Mouse (Mus musculus) heart, embryonic 16.5 days (tissue): ENCODE data around the gene Hk2. TPM values are rescaled to one million over a fixed set of nuclear protein-coding genes. Genes with fewer than 3 reads are reported as not detected.

Experiments used
- ATAC-seq: fragments of 200-750 bp; cut with Nextera tagmentation; replicated peaks from 2 replicates; pipeline ENCODE4 v1.8.0; 2017; ENCODE audit warnings: moderate number of reproducible peaks; ENCODE audit not compliant: insufficient read depth, low FRiP score; ENCODE audit errors: extremely low read depth
- H3K27ac ChIP-seq: fragments of 300-500 bp; sonication (generic); 2 replicates; pipeline ENCODE4 v1.5.1; 2014; ENCODE audit warnings: mild to moderate bottlenecking, low read length, control low read depth, moderate library complexity
- H3K27me3 ChIP-seq: fragments of 300-500 bp; sonication (generic); 2 replicates; pipeline ENCODE4 v1.6.1; 2014; ENCODE audit warnings: low read length, mixed read lengths; ENCODE audit not compliant: control insufficient read depth, insufficient read depth
- H3K36me3 ChIP-seq: fragments of 300-500 bp; sonication (generic); 2 replicates; pipeline ENCODE4 v1.6.1; 2014; ENCODE audit not compliant: control insufficient read depth, insufficient read depth
- H3K4me1 ChIP-seq: fragments of 300-500 bp; sonication (generic); 2 replicates; pipeline ENCODE4 v1.6.1; 2014; ENCODE audit warnings: low read length, mixed read lengths; ENCODE audit not compliant: control insufficient read depth, insufficient read depth
- H3K4me2 ChIP-seq: fragments of 300-500 bp; sonication (generic); 2 replicates; pipeline ENCODE4 v1.6.1; 2014; ENCODE audit warnings: low read depth, mild to moderate bottlenecking, control low read depth, low read length
- H3K4me3 ChIP-seq: fragments of 300-500 bp; sonication (generic); 2 replicates; pipeline ENCODE4 v1.5.1; 2014; ENCODE audit warnings: mild to moderate bottlenecking, control low read depth, low read length
- H3K9ac ChIP-seq: fragments of 300-500 bp; sonication (generic); 2 replicates; pipeline ENCODE4 v1.6.1; 2014; ENCODE audit warnings: low read length, control low read depth
- H3K9me3 ChIP-seq: fragments of 300-500 bp; sonication (generic); replicated peaks from 2 replicates; pipeline ENCODE4 v1.6.1; 2016; ENCODE audit warnings: low read length; ENCODE audit not compliant: control insufficient read depth
- WGBS: fragments of 180-500 bp; shearing (Covaris S2); extraction: QIAGEN DNeasy Blood & Tissue Kit; methylation state at CpG from one replicate; pipeline ENCODE4 v1.1.7; 2014; 5-methylcytosine and 5-hydroxymethylcytosine counted together
- polyA plus RNA-seq: library from polyadenylated mRNA; unstranded; fragments of >200 nt; fragmentation: Nextera tagmentation; extraction: Ambion mirVana; gene quantifications from 2 replicates; pipeline ENCODE4 v1.2.1, GENCODE M21; 2015

Gene Hk2
- 37.4 and 46.7 TPM in 2 replicates for polyA plus RNA-seq

GRCm38 (mm10) chr6:82774321-82774764 lies at the start of gene Hk2:
Gene Hk2 (minus strand): TSS chr6:82774454.
- peak; percentile 95 for ATAC-seq
- Histone ChIP-seq H3K4me3 (peak within 1 kb of the TSS; percentile 71), H3K4me2 (peak within 1 kb of the TSS; percentile 95), H3K27me3 (no peaks in the 10 kb centered on the region), H3K36me3 (no peaks in the 10 kb centered on the region), H3K9me3 (no peaks in the 10 kb centered on the region), H3K9ac (peak within 1 kb of the TSS; percentile 86), H3K4me1 (peaks cover 24% of the 10 kb centered on the region), H3K27ac (peak within 1 kb of the TSS; percentile 92)
- WGBS = 0% methylated on average over 39 of the region's 39 CpGs

DNA sequence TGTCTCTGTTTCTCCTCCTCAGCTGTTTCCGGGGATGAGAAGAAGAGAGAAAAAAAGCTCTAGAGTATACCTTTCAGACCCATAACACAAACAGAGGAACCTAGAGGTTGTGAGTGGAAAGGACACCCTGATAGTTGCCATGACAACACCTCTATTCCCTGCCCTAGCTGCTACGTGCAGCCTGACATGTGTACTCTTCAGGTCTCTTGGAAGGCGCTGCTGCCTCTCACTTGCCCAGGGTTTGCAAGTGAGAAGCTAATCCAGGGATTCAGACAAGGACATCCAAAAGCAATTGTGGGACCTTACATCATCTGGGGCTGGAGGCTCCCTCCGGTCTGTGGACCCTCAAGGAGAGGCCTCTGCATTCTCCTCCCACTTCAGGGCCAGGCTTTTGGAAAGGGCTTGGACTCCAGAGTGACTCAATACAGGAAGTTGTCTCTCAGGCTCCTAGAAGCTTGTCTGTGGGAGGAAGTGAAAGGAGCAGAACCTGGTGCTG lies 47.6 kb upstream of the Hk2 start:
- Histone ChIP-seq H3K4me3 (no peak overlapping the region), H3K9me3 (no peaks in the 10 kb centered on the region), H3K27me3 (no peaks in the 10 kb centered on the region), H3K9ac (peak overlapping the region; percentile 45), H3K36me3 (no peaks in the 10 kb centered on the region), H3K4me2 (no peak overlapping the region), H3K4me1 (peaks cover 15% of the 10 kb centered on the region), H3K27ac (peak overlapping the region; percentile 82)
- 17% methylated on average over 4 of the region's 4 CpGs for WGBS
- ATAC-seq = peak; percentile 63

DNA sequence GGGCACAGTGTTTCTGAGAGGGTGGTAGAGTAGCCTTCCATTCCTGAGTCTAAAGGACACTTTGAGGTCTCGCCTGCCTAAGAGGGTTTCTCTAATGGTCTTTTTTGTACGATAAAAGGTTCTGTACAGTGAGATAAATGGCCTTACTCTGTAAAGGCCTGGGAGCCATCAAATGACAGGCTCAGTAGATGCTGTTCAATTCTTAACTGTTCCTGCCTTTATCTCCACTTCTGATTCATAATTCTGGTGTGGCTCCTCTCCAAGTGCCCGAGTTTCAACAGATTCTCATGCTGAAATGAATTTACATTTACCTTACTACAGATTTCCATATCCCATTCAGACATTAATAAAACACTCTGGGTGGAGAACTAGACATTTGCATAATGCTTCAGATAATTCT lies 46.5 kb upstream of the Hk2 start:
- no peak overlapping the region for H3K4me2 ChIP-seq
- H3K9me3 ChIP-seq = no peaks in the 10 kb centered on the region
- WGBS = 19% methylated on average over 3 of the region's 3 CpGs
- H3K9ac ChIP-seq = no peak overlapping the region; the same call in 1 of the 2 replicates
- no peaks in the 10 kb centered on the region for H3K27me3 ChIP-seq
- 0 out of 2 replicates have a peak, but pooled peaks have one; percentile 38 for ATAC-seq
- H3K36me3 ChIP-seq = no peaks in the 10 kb centered on the region
- H3K4me1 ChIP-seq = peaks cover 15% of the 10 kb centered on the region
- peak overlapping the region; percentile 82 for H3K27ac ChIP-seq
- no peak overlapping the region for H3K4me3 ChIP-seq

- Histone ChIP-seq H3K9me3 (no peaks in the 10 kb centered on the region), H3K36me3 (no peaks in the 10 kb centered on the region), H3K27ac (no peak overlapping the region), H3K4me1 (peaks cover 5% of the 10 kb centered on the region; the same call in 1 of the 2 replicates), H3K9ac (no peak overlapping the region), H3K27me3 (no peaks in the 10 kb centered on the region), H3K4me3 (no peak overlapping the region), H3K4me2 (no peak overlapping the region)
- ATAC-seq = no peak
- 50% methylated on average over 4 of the region's 4 CpGs for WGBS
Measured at GRCm38 (mm10) chr6:82814821-82815220, 40.6 kb upstream of the Hk2 start.

DNA sequence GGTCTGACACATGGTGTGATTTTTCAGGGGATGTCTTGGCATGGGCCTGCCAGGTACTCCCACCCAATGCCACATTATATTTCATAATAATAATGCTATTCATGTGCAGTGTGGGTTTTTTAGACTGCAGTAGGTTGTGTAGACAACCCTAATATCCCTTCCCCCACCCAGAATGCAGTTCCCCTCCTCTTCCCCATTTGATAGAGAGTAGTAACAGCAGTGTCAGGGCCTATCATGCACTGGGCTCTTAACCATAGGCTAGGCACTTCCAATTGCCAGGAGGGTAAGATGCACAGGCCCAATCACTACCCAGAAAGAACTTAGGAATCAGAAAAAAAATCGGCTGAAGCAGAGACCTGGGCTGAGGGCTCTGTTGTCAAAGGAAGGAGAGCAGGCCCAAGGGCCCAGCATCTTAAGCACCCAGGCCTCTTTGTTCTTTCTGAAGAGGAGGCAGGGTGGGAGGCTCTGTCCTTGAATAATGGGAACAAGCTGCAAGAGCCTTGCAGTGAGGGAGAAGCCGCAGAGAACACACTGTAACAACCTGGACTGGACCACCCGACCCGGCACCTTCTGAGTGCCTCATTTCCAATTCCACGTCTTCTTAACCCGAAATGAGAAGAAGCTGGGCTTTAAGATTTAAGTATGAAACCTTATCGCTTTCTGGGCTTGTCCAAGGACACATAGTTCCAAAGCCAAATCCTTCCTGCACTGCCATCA lies 33.9 kb upstream of the Hk2 start:
- Histone ChIP-seq H3K27me3 (no peaks in the 10 kb centered on the region), H3K4me2 (no peak overlapping the region), H3K9ac (no peak overlapping the region), H3K4me1 (no peaks in the 10 kb centered on the region), H3K9me3 (no peaks in the 10 kb centered on the region), H3K36me3 (no peaks in the 10 kb centered on the region), H3K27ac (no peak overlapping the region), H3K4me3 (no peak overlapping the region)
- WGBS = 89% methylated on average over 7 of the region's 7 CpGs
- no peak for ATAC-seq

DNA sequence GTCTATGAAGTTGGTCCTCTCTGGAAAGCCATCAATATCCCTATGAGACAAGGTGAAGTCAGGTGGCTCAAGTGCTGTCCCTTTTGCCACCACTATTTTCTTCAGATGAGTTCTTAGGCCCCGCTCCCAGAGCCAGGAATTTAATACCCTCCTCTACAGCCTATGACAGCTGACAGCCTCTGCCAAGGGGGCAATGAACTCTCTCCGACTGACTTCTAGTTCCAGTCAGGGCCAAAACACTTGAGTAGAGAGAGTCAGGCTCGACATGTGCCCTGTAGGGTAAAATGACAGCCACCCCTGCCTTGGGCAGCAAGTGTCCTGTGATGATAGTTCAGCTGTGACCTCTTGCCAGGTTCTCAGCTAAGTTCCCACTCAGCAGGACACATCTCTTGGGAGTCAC lies 32.7 kb upstream of the Hk2 start:
- H3K4me2 ChIP-seq = no peak overlapping the region
- H3K27ac ChIP-seq = no peak overlapping the region
- no peaks in the 10 kb centered on the region for H3K4me1 ChIP-seq
- ATAC-seq = no peak
- no peaks in the 10 kb centered on the region for H3K36me3 ChIP-seq
- no peaks in the 10 kb centered on the region for H3K9me3 ChIP-seq
- no peak overlapping the region for H3K4me3 ChIP-seq
- no peaks in the 10 kb centered on the region for H3K27me3 ChIP-seq
- WGBS = 48% methylated on average over 3 of the region's 3 CpGs
- H3K9ac ChIP-seq = no peak overlapping the region

DNA sequence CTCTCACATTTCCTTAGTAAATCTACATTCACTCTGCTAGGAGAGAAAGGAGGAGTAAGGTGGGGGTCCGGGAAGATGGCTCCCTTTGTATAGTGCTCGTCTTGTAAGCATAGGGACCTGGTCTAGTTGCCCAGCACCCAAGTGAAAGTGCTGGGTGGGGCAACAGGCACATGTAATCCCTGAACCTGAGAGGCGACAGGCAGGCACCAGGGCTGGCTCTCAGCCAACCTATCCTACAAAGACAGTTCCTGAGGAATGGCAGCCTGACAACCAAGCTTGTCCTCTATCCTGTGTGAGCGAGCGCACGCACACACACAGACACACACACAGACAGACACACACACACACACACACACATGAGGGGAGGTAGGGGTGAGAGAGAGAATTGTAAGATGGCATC lies 32.2 kb upstream of the Hk2 start:
- no peaks in the 10 kb centered on the region for H3K27me3 ChIP-seq
- H3K4me1 ChIP-seq = no peaks in the 10 kb centered on the region
- no peak overlapping the region for H3K9ac ChIP-seq
- H3K9me3 ChIP-seq = no peaks in the 10 kb centered on the region
- H3K36me3 ChIP-seq = no peaks in the 10 kb centered on the region
- ATAC-seq = no peak; the same call in 1 of the 2 replicates
- H3K4me2 ChIP-seq = no peak overlapping the region
- WGBS = 63% methylated on average over 6 of the region's 6 CpGs
- H3K4me3 ChIP-seq = no peak overlapping the region
- H3K27ac ChIP-seq = no peak overlapping the region

- WGBS = 77% methylated on average over 3 of the region's 3 CpGs
- ATAC-seq = no peak
- H3K4me3 ChIP-seq = no peak overlapping the region
Measured at GRCm38 (mm10) chr6:82805894-82806293, 31.6 kb upstream of the Hk2 start.

GRCm38 (mm10) chr6:82804984-82805383 lies 30.7 kb upstream of the Hk2 start:
- H3K9ac ChIP-seq = no peak overlapping the region
- no peak overlapping the region for H3K27ac ChIP-seq
- 70% methylated on average over 3 of the region's 3 CpGs for WGBS

More at GRCm38 (mm10) chr6:82805894-82806293, 31.6 kb upstream of the Hk2 start:
- no peaks in the 10 kb centered on the region for H3K4me1 ChIP-seq
- H3K27me3 ChIP-seq = no peaks in the 10 kb centered on the region
- no peak overlapping the region for H3K27ac ChIP-seq
- H3K9me3 ChIP-seq = no peaks in the 10 kb centered on the region
- no peak overlapping the region for H3K4me2 ChIP-seq
- no peaks in the 10 kb centered on the region for H3K36me3 ChIP-seq
- H3K9ac ChIP-seq = no peak overlapping the region

More at GRCm38 (mm10) chr6:82804984-82805383, 30.7 kb upstream of the Hk2 start:
- H3K4me2 ChIP-seq = no peak overlapping the region
- no peaks in the 10 kb centered on the region for H3K9me3 ChIP-seq
- H3K27me3 ChIP-seq = no peaks in the 10 kb centered on the region
- ATAC-seq = no peak
- no peaks in the 10 kb centered on the region for H3K36me3 ChIP-seq
- H3K4me3 ChIP-seq = no peak overlapping the region
- H3K4me1 ChIP-seq = no peaks in the 10 kb centered on the region
